Mouse (Mus musculus) liver, embryonic 12.5 days (tissue): ENCODE measurements around the gene Higd1b. TPM values are rescaled to one million over a fixed set of nuclear protein-coding genes. Genes with fewer than 3 reads are reported as not detected.

Source experiments
- ATAC-seq: fragments of 200-750 bp; cut with Nextera tagmentation; 2 replicates; pipeline ENCODE4 v1.8.0; 2017; ENCODE audit warnings: moderate number of reproducible peaks, mild to moderate bottlenecking, moderate library complexity
- H3K27ac ChIP-seq: fragments of 300-500 bp; sonication (generic); 2 replicates; pipeline ENCODE4 v1.5.1; 2016; ENCODE audit warnings: mild to moderate bottlenecking
- H3K27me3 ChIP-seq: fragments of 300-500 bp; sonication (generic); replicated peaks from 2 replicates; pipeline ENCODE4 v1.6.1; 2016; ENCODE audit warnings: mild to moderate bottlenecking, moderate library complexity
- H3K36me3 ChIP-seq: fragments of 300-500 bp; sonication (generic); 2 replicates; pipeline ENCODE4 v1.6.1; 2016; ENCODE audit warnings: mild to moderate bottlenecking, moderate library complexity
- H3K4me1 ChIP-seq: fragments of 300-500 bp; sonication (generic); 2 replicates; pipeline ENCODE4 v1.6.1; 2016
- H3K4me2 ChIP-seq: fragments of 300-500 bp; sonication (generic); 2 replicates; pipeline ENCODE4 v1.6.1; 2016; ENCODE audit warnings: mild to moderate bottlenecking, moderate library complexity
- H3K4me3 ChIP-seq: fragments of 300-500 bp; sonication (generic); 2 replicates; pipeline ENCODE4 v1.5.1; 2016; ENCODE audit warnings: mild to moderate bottlenecking, moderate library complexity
- H3K9ac ChIP-seq: fragments of 300-500 bp; sonication (generic); 2 replicates; pipeline ENCODE4 v1.6.1; 2016; ENCODE audit warnings: mild to moderate bottlenecking, moderate library complexity
- H3K9me3 ChIP-seq: fragments of 300-500 bp; sonication (generic); replicated peaks from 2 replicates; pipeline ENCODE4 v1.6.1; 2016; ENCODE audit warnings: mild to moderate bottlenecking, moderate library complexity
- WGBS: fragments of 180-500 bp; shearing (Covaris S2); methylation state at CpG from one replicate; pipeline ENCODE4 v1.1.7; 2016; ENCODE audit not compliant: insufficient replicate concordance; 5-methylcytosine and 5-hydroxymethylcytosine counted together
- polyA plus RNA-seq: library from polyadenylated mRNA; unstranded; fragments of >200 nt; fragmentation: Nextera tagmentation; extraction: Ambion mirVana; gene quantifications from 2 replicates; pipeline ENCODE4 v1.2.1, GENCODE M21; 2016

Gene Higd1b
- polyA plus RNA-seq, result not detected in 2 replicates

GRCm38 (mm10) chr11:102835549-102835948 lies at the start of gene Higd1b:
Gene Higd1b, plus strand, starts transcription at chr11:102835849.
- Histone ChIP-seq H3K36me3 (peaks cover 42% of the 10 kb centered on the region), H3K27ac (no peak within 1 kb of the TSS), H3K4me3 (no peak within 1 kb of the TSS), H3K9me3 (no peaks in the 10 kb centered on the region), H3K4me1 (no peaks in the 10 kb centered on the region), H3K27me3 (peaks cover 13% of the 10 kb centered on the region), H3K9ac (no peak within 1 kb of the TSS), H3K4me2 (no peak within 1 kb of the TSS)
- 70% methylated on average over 4 of the region's 4 CpGs for WGBS
- no peak for ATAC-seq

DNA sequence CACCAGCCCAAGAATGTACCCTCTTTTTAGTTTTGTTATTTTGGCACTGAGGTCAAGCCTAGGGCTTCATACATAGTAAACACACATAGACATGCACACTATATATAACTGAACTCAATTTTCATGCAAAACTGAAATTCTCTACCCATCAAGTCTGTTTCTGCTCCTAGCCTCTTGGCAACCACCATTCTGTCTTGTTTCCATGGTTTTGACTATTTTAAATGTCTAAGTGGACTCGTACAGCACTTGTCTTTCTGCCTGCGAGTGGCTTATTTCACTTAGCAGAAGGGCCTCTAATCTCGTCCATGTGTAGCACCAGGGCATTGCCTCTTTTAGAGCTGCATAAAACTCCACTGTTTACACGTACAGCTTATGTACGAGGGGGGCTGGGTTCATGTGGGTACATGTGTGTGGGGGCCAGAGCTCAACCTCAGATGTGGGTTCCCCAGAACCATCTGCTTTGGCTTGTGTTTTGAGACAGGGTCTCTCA lies 47.9 kb upstream of the Higd1b start:
- WGBS, result 63% methylated on average over 5 of the region's 5 CpGs
- Histone ChIP-seq H3K9ac (no peak overlapping the region), H3K4me1 (no peaks in the 10 kb centered on the region), H3K27me3 (peaks cover 22% of the 10 kb centered on the region; the same call in 1 of the 2 replicates), H3K9me3 (no peaks in the 10 kb centered on the region), H3K36me3 (no peaks in the 10 kb centered on the region), H3K4me3 (no peak overlapping the region), H3K27ac (no peak overlapping the region), H3K4me2 (no peak overlapping the region)
- no peak for ATAC-seq

DNA sequence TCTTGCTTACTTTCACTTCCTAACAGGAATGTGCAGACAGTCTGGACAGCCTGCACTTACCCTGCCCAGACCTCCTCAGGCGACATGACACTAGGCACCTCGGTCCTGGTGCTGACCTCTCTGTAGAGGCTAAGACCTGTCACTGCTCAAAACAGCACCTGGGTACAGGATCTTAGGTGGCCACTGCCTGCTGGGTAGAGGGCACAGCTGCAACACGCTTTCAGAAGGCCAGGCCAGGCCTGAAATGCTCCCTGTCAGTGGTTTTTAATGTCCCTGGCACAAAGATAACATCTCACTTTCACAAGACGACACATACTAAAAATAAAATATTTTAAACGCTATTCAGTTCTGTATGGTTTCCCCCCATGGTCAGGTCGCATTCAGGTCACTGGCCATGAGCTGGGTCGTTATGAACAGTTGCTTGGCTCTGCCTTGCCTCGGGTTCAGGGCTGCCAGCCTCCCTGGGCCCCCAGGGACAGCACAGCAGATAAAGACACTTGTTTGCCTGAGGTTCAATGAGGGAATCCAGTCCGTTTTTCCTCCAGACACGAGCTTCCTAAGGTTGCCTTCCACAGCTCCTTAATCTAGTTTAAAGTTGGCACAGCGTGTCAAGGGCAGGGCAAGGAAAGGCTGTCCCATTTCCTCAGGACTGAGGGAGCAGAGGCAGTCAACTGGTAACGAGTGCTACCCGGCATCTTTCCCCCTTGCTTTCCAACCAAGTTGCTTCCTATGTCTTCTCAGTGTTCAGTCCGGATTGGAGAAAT lies 43.8 kb upstream of the Higd1b start:
- 55% methylated on average over 14 of the region's 14 CpGs for WGBS
- ATAC-seq, result no peak
- H3K27ac ChIP-seq, result no peak overlapping the region
- no peak overlapping the region for H3K4me2 ChIP-seq
- H3K4me1 ChIP-seq, result no peaks in the 10 kb centered on the region
- no peaks in the 10 kb centered on the region for H3K27me3 ChIP-seq
- H3K4me3 ChIP-seq, result no peak overlapping the region
- H3K9ac ChIP-seq, result no peak overlapping the region
- H3K9me3 ChIP-seq, result no peaks in the 10 kb centered on the region
- H3K36me3 ChIP-seq, result no peaks in the 10 kb centered on the region

DNA sequence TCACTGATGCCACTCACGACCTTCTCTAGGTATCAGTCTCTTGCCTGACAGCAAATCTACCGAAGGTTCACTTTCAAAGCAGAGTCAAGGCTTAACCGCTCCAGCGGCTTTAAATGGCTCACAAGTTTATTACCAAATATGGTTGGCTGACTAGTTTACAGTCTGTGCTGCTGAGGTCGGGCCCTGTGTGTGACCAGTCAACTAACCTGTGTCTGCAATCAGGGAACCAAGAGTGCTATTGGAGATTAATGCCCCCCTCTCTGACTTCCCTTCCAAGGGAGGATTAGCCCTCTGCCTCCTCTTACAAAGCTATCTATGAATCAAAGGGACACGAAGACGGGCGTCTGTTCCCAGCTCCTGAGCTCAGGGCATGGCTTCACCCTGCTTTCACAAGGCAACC lies 41.5 kb upstream of the Higd1b start:
- ATAC-seq, result no peak
- 53% methylated on average over 8 of the region's 8 CpGs for WGBS
- no peak overlapping the region for H3K27ac ChIP-seq
- no peak overlapping the region for H3K4me3 ChIP-seq
- no peaks in the 10 kb centered on the region for H3K36me3 ChIP-seq
- H3K4me2 ChIP-seq, result no peak overlapping the region
- H3K9ac ChIP-seq, result no peak overlapping the region
- no peaks in the 10 kb centered on the region for H3K4me1 ChIP-seq
- no peaks in the 10 kb centered on the region for H3K9me3 ChIP-seq
- H3K27me3 ChIP-seq, result no peaks in the 10 kb centered on the region

DNA sequence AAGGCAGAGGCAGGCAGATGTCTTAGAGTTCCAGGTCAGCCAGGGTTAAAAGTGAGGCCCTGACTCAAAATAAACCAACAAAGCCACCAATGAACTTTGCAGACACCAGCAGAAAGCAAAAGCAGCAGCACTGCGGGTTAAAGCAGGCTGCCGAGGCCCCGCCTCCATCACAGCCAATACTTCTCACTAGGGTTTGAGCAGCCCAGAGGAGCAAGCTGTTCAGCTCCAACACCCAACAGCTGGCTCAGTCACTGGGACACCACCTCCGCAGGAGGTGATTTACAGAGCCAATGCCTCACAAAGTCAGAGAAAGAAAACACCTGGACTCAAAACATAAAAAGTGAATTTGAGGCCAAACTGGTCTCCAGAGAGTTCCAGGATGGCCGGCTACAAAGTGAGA lies 32.2 kb upstream of the Higd1b start:
- no peaks in the 10 kb centered on the region for H3K36me3 ChIP-seq

GRCm38 (mm10) chr11:102808246-102808645 lies 27.4 kb upstream of the Higd1b start:
- no peaks in the 10 kb centered on the region; the same call in 1 of the 2 replicates for H3K27me3 ChIP-seq
- H3K9ac ChIP-seq, result no peak overlapping the region
- WGBS, result 32% methylated on average over 5 of the region's 5 CpGs
- H3K36me3 ChIP-seq, result no peaks in the 10 kb centered on the region
- H3K9me3 ChIP-seq, result no peaks in the 10 kb centered on the region
- no peaks in the 10 kb centered on the region for H3K4me1 ChIP-seq
- H3K4me3 ChIP-seq, result no peak overlapping the region
- no peak overlapping the region for H3K4me2 ChIP-seq
- H3K27ac ChIP-seq, result no peak overlapping the region
- ATAC-seq, result no peak

More for the DNA sequence above, 32.2 kb upstream of the Higd1b start:
- Histone ChIP-seq H3K27ac (no peak overlapping the region), H3K4me3 (no peak overlapping the region), H3K9ac (no peak overlapping the region), H3K27me3 (no peaks in the 10 kb centered on the region), H3K9me3 (no peaks in the 10 kb centered on the region), H3K4me1 (no peaks in the 10 kb centered on the region), H3K4me2 (no peak overlapping the region)
- WGBS, result 79% methylated on average over 5 of the region's 5 CpGs
- ATAC-seq, result no peak

- Histone ChIP-seq H3K9ac (no peak overlapping the region), H3K4me1 (no peaks in the 10 kb centered on the region), H3K9me3 (no peaks in the 10 kb centered on the region), H3K4me2 (no peak overlapping the region), H3K36me3 (no peaks in the 10 kb centered on the region), H3K27me3 (peaks cover 9% of the 10 kb centered on the region), H3K27ac (no peak overlapping the region), H3K4me3 (no peak overlapping the region)
- WGBS, result 70% methylated on average over 4 of the region's 4 CpGs
- ATAC-seq, result no peak
Measured at GRCm38 (mm10) chr11:102810721-102811485, 24.7 kb upstream of the Higd1b start.

DNA sequence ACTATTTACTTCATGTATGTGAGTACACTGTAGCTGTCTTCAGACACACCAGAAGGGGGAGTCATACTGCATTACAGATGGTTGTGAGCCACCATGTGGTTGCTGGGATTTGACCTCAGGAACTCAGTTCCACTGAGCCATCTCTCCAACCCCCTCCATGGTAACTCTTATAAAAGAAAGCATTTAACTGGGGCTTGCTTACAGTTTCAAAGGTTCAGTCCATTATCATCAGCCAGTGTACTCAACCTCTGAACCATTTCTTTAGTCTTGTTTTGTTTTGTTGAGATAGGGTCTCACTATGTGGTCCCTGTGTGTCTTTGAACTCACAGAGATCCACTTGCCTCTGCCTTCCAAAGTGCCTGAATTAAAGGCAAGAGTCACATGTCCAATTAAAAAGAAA lies 20.8 kb upstream of the Higd1b start:
- Histone ChIP-seq H3K4me1 (peaks cover 11% of the 10 kb centered on the region), H3K9ac (no peak overlapping the region), H3K9me3 (no peaks in the 10 kb centered on the region), H3K36me3 (no peaks in the 10 kb centered on the region), H3K4me2 (no peak overlapping the region), H3K4me3 (no peak overlapping the region), H3K27ac (no peak overlapping the region), H3K27me3 (peaks cover 48% of the 10 kb centered on the region)
- ATAC-seq, result no peak

- no peak for ATAC-seq
- peak overlapping the region; percentile 72 for H3K27ac ChIP-seq
- no peaks in the 10 kb centered on the region for H3K9me3 ChIP-seq
- peak overlapping the region; percentile 70 for H3K4me2 ChIP-seq
- no peaks in the 10 kb centered on the region for H3K36me3 ChIP-seq
- peak overlapping the region; percentile 67 for H3K9ac ChIP-seq
- peaks cover 77% of the 10 kb centered on the region for H3K27me3 ChIP-seq
- peaks cover 11% of the 10 kb centered on the region for H3K4me1 ChIP-seq
- 1% methylated on average over 73 of the region's 92 CpGs for WGBS
- peak overlapping the region; percentile 60 for H3K4me3 ChIP-seq
Measured at GRCm38 (mm10) chr11:102818121-102819020, 17.3 kb upstream of the Higd1b start.

DNA sequence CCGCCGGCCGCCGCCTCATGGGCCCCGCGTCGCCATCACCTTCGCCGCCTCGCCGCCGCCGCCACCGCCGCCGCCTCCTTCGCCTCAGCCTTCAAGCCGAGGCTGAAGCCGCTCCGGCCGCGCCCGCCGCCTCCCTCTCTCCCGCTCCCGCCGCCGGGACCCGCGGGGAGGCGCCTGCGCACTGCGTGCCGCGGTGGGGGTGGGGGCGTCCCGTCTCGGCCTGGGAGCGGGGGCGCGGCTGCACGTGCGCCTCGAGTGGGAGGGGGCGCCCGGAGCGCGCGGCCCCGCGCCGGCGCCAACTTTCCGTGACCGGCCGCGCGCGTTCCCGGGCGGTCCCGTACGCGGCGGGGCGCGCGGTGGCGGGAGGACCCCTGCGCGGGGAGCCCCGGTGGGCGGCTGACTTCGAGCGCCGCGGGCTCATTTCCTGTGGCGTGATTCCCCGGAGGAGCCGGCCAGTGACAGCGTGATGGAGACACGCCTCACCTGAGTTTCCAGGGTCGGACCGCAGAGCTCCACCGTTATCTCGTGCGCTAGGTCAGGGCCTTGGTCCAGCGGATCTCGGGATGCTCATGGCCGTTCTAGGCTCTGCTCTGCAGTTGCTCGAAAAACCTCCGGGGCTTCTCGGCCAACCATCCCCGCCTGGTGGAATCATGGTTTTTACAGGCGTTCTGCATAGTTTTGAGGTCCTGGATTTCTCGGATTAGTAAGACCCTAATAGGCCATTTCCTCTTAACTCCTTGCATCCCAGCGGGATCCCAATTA lies 16.4 kb upstream of the Higd1b start, which contains the start of gene Gjc1:
Gene Gjc1, minus strand, starts transcription at position 680 of the 762 bp plus-strand sequence.
- H3K27ac ChIP-seq, result peak within 1 kb of the TSS; percentile 72
- H3K9me3 ChIP-seq, result no peaks in the 10 kb centered on the region
- no peak for ATAC-seq
- peaks cover 80% of the 10 kb centered on the region for H3K27me3 ChIP-seq
- H3K36me3 ChIP-seq, result no peaks in the 10 kb centered on the region
- peak within 1 kb of the TSS; percentile 70 for H3K4me2 ChIP-seq
- WGBS, result under 1% methylated on average over 52 of the region's 97 CpGs
- H3K9ac ChIP-seq, result peak within 1 kb of the TSS; percentile 67
- peak within 1 kb of the TSS; percentile 60 for H3K4me3 ChIP-seq
- H3K4me1 ChIP-seq, result peaks cover 11% of the 10 kb centered on the region

GRCm38 (mm10) chr11:102819783-102820385 lies 15.8 kb upstream of the Higd1b start:
- Histone ChIP-seq H3K27me3 (peaks cover 83% of the 10 kb centered on the region), H3K4me2 (peak overlapping the region; percentile 70), H3K9me3 (no peaks in the 10 kb centered on the region), H3K4me1 (peaks cover 11% of the 10 kb centered on the region), H3K9ac (no peak overlapping the region), H3K4me3 (peak overlapping the region; percentile 60), H3K27ac (no peak overlapping the region), H3K36me3 (no peaks in the 10 kb centered on the region)
- no peak for ATAC-seq
- WGBS, result 8% methylated on average over 14 of the region's 14 CpGs
